Mouse (Mus musculus) lung, postnatal 0 days (tissue): Measurements from ENCODE around the gene Gzmd.

ENCODE experiments used
- CTCF ChIP-seq: IDR thresholded peaks from 2 replicates; pipeline ENCODE4 v1.5.1; 2016; ENCODE audit warnings: antibody characterized with exemption, mild to moderate bottlenecking
- EP300 ChIP-seq: IDR thresholded peaks from 2 replicates; pipeline ENCODE4 v1.6.1; 2016; ENCODE audit warnings: antibody characterized with exemption, mild to moderate bottlenecking, control low read depth

- TF ChIP-seq CTCF, result no peak
- no peak for TF ChIP-seq EP300
Measured at GRCm38 (mm10) chr14:56105016-56105415, 27.4 kb downstream of the Gzmd start.
